Mouse (Mus musculus) testis, postnatal 14 days (tissue): Measurements from ENCODE around the gene Mtus2.

Experiments
- DNase-seq: peaks from one replicate; pipeline ENCODE4 v3.0.0; 2021; ENCODE audit warnings: low spot score

Mtus2 gene

DNA sequence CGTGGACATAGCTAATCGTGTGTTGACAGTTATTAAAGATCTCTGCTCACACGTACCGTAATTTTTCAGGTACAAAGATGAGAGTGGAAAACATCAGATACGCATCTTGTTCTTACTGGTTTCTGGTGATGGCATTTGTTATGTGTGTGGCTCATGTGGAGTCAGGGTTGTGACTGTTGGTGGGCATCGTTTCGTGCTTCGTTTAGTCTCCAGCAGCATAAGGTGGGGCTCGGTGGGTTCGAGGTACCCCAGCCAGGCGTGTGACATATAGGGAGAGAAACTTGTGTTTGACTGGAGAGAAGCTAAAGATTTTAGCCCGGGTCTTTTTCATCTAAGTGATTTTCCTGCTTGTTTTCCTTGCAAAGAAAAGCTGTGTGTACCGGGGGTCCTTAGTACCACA is 1.4 kb downstream of the Mtus2 start:
- DNase-seq, result no peak

DNA sequence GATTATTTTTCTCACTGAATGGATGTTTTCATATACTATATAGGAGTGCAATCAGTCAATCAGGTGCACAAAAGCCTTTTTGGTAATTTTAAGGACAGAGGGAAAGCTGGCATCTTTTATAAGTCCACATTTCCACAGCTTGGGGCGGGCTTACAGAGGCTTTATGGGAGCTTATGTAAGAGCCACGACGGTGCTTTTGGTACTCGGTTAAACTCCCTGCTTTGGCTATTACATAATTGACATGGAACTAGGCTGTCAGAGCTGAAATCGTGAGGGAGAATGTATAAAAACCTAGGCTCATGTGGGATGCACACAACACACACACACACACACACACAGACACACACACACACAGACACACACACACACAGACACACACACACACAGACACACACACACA is 2.0 kb downstream of the Mtus2 start:
- DNase-seq, result no peak

DNA sequence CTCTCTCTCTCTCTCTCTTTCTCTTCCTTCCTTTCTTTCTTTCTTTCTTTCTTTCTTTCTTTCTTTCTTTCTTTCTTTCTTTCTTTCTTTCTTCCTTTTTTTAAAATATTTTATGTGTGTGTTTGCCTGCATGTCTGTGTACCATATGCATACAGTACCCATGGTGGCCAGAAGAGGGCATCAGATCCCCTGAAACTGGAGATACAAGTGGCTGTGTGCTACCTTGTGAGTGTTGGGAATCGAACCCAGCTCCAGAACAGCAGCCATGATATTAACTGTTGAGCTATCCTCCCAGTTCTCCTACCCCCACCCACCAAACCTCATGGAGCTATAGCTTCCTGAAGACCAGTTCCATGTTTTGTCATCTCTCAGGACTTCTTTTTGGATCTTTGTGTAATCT is 3.7 kb downstream of the Mtus2 start:
- no peak for DNase-seq

DNA sequence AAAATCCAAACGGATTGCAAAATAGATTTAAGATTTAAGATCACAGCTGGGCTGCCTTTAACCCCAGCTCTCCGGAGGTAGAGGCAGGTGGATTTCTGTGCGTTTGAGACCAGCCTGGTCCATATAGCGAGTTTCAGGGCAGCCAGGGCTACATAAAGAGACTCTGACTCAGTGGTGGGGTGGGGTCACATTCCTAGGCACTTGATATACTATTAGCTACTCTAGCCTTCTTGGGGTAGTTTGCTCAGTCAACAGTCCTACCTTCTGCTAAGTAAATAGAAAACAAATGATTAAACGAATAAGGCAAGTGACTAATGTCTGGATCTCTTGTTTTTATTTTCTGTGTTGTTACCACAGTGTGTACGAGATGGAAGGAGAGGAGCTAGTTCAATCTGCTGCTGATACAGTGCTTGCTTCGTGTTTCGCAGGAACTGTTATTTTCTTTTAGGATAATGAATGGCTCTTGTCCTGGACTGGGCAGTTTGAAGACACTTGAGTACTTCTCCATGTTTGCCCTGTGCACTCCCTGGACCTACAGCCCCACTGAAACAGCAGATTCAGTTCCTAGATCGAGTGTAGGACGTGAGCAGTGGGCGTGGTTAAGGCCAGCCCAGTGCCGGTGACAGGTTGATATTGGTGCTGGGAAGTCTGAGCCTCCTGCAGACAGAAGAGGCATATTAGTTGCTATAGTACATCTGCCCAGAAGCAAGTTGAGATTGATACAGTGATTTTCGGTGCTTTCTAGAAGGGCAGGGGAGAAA is 6.9 kb downstream of the Mtus2 start:
- DNase-seq, result no peak

DNA sequence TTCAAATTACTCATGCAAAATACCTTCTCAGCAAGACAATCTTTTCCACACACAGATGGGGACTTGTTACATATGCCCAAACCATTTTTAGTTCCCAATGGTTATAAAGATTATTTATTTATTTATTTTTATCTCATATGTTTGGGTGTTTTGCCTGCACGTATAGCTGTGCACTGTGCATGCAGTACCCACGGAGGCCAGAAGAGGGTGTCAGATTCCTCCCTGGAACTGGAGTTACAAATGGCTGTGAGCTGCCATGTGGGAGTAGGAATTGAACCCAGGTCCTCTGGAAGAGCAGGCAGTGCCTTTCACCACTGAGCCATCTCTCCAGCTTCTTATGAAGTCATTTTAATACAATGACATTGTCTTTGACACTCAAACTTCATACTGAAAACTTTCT is 7.7 kb downstream of the Mtus2 start:
- DNase-seq, result no peak

DNA sequence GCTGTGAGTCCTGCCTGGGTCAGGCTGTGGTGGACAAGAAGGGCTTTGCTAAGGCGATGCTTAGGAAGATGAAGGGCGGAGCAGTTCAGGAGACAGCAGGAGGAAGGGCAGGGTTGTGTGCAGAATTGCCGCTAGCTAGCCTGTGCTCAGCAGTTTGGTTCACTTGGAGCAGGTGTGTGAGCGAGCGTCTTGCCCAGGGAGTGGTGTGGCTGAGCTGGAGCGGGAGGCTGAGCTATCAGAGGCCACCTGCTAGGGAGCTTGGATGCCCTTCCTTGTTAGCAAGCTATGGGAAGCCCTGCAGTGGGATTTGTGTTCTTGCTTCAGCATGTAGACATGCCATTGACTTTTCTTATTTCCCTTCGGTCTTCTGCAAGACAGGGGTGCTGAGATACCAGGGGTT is 9.5 kb downstream of the Mtus2 start:
- no peak for DNase-seq

DNA sequence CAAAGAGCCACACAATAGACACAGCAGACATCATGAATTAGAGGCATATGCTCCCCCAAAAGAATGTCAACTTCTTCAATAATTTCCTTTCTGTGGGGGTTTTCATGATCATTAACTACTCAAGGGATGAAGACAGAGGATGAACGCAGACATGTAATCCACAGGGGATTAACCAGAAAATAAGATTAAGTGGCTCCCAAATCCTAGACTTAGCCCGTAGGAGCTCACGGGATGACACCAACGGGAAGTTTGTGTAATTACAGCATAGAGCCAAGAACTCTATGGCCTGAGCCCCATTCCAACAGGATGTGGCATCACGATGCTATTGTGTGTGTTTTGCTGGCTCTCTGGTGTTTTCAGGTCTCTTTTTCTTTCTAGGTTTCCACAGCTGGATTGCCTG is 12.4 kb downstream of the Mtus2 start:
- DNase-seq, result no peak

DNA sequence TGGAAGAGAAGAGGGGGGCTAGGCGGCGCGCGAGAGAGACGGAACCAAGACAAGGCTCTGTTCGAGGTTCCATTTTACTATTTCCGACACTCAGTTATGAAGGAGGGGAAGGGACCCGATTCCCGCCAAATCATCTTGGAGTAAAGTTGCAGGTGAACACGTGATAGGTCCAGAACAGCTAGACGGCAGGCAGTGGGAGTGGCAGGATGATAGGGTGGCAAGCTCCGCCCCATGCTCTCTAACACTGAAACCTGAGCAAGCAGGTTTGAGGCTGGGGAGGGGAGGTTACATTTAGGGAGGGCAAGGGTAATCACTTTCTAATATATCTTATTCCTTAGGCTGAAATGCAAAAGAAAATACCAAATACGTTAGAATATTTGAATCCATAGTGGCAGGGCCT is 18.9 kb downstream of the Mtus2 start:
- DNase-seq, result no peak

DNA sequence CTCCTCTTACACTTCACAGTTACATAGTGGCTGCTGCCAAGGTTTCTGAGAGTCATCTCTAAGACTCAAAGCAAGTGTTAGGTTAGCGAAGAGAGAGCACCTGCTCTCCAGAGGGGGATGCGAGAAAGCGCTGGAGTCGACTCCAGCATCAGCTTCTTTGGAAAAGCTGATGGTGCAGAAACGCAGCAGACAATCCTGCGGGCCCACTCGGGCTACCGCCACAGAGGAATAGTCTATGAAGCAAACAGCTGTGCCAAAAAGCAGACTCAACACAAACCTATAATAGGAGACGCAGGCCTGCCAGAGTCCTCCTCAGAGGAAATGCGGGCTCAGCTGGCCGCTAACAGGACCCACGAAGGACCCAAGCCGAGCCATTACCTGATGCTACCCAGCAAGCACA is 23.5 kb downstream of the Mtus2 start:
- DNase-seq, result no peak

DNA sequence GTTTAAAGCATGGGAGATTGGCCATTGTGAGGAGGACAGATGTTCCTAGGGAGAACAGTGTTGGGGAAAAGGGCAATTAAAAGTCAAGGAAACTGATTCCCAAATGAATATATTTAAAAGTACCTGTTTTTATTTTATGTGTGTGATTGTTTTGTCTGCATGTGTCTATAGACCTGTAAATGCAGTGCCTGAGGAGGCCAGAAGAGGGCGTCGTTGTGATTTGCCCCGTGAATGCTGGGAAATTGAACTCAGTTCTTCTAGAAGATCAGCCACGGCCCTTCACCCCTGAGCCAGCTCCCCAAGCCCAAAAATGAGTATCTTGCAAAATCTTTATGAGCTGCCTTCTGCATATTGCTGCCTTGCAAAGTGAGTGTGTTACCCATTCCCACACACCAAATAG is 33.2 kb downstream of the Mtus2 start:
- DNase-seq, result no peak

DNA sequence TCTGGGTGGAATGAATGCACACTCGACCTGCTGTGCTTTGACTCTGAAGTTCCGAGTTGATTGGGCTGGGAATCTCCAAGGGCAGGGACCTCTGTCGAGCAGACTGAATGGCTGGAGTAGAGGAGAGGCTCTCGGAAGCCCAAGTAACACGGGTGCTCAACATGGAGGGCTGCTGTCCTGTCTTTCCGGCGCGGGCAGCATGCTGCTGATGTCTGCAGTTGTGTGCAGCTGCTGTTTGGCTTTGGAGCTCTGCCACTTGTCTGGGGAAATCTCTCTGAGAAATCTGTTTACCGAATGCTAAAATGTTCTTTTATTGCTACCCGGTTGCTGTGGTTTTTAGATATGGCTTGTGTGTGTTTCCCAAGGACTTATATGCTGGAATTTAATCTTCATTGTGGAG is 33.7 kb downstream of the Mtus2 start:
- DNase-seq, result no peak

DNA sequence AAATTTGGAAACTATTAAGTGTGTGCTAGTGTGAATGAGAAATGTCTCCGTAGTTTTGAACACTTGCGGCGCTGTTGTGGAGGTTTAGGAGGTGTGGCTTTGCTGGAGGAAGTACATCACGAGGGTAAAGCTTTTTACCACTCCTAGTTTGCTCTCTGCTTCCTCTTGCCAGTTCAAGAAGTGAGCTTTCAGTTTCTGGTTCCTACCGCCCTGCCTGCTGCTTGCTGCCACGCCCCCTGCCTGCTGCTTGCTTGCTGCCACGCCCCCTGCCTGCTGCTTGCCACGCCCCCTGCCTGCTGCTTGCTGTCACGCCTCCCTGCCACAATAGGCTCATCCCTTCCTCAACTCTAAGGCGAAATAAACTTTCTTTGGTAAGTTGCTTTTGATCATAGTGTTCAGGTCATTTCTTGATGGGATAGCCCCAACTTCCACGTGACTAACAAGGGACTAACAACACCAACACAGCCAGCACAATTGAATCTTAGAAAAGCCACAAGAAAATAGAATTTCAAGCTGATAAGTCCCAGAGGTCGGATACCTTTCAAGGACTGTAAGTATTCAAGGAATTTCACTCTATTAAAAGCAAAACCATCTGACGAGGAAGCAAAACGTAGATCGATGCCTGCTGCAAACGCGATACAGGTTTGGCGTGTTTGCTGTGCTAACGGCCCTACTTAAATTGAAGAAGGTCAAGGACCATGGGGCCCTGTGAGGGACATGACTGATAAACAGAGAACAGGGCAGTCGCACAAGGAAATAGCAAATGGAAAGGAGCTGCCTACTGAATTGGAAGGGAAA is 35.7 kb downstream of the Mtus2 start:
- peak; percentile 79 for DNase-seq

DNA sequence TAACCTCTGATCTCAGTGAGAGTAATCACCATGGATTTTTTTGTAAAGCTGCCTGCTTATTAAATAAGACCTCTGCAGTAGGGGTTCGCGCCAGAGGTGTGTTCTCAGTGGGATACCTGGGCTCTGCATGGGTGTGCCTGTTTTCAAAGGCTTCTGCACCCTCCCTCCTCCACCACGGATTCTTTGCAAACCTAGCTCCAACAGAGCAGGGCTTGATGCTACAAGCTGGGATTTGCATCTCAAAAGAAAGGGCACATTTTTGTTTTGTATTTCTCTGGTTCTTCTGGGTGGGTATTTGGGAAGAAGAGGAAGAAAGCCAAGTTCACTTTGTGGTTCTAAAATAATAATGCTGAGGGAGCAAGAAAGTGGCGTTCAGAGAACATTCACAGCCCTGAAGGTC is 48.1 kb downstream of the Mtus2 start:
- DNase-seq, result no peak

DNA sequence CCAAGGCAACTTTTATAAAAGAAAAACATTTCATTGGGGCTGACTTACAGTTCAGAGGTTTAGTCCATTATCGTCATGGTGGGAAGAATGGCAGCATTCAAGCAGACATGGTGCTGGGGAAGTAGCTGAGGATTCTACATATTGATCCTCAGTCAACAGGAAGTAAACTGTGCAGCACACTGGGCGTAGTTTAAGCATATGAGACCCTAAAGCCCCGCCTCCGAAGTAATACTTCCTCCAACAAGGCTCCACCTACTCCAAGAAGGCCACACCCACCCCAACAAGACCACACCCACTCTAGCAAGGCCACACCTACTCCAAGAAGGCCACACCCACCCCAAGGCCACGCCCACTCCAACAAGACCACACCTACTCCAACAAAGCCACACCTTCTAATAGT is 55.0 kb downstream of the Mtus2 start:
- peak; percentile 13 for DNase-seq

DNA sequence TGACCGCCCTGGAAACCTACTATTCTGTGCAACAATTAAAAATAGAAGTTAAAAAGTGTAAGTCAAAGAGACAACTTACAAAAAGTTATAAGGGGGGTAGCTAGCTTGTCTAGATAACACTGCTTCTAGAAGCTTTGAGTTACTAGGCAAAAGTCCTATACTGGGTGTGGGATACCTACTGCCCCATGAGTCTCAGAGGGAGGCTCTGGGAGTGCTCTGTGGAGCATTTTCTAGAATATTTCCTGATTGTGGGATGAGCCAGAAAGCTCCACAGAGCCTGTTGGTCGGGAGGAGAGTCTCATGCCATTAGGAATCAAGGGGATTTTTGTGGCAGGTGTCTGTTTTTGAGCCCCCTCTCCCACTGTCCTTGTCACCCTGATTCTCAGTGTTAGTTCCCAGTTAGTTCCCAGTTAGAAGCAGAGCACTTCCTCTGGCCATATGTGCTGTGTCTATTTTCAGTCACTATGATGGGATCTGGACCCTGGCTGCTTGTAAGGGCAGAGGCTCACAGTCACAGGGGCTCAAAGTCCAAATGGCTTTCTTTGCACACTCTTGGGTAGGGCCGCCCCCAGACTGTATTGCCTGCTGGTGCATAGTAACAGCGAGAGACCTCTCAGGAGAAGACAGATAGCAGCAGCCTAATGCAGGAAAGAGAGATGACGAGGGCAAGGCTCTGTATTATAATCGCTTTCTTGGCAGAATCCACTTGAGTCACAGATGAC is 57.2 kb downstream of the Mtus2 start:
- no peak for DNase-seq

DNA sequence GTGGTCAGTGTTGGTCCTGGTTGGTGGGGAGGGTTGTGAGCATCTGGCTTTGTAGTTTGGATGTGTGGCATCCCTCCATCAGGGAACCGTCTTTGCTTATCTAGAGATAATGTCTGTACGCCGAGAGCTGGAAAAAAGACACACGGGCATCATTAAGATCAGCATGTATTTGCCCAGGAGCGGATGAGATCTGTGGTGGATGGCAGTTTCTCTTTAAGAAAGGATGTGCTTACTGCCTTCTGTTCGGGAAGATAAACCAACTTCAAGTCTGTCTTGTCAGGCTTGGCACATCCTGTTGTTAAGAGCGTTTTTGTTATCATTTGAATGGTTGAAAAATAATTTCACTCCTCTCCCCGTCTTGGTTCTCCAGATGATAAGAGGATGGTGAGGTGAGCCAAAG is 58.3 kb downstream of the Mtus2 start:
- no peak for DNase-seq

DNA sequence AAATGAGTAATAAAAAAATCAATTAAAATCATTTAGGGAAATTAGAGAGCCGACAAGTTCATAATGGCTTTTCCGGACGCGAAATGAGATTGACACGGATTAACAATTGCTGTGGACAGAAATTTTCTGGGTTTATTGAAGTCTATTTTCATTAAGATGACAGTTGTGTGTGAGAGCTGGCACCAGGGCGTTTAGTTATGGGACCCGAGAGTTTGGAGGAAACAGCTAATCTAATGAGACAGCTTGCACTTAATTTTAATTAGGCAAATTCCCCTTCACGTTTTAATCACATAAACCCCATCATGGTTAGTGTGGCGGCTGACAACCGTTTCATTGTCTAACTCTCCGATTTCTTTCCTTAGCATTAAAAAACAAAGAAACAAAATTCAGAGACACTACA is 60.3 kb downstream of the Mtus2 start:
- DNase-seq, result no peak

DNA sequence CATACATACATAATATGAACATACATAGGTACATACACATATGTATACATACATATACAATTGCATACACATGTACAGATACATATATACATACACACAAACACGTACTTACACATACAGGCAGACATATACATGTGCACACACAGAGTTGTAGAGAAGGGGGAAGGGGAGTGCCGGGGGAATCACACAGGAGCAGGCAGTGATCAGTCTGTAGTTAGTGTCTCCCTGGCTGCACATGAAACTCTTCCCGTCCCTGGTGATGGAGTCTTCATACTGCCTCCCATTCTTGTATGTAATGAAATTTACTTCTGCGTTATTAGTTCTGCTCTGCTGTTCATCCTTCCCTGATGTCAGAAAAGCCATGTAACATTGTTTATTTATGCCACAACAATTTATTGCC is 65.7 kb downstream of the Mtus2 start:
- no peak for DNase-seq

DNA sequence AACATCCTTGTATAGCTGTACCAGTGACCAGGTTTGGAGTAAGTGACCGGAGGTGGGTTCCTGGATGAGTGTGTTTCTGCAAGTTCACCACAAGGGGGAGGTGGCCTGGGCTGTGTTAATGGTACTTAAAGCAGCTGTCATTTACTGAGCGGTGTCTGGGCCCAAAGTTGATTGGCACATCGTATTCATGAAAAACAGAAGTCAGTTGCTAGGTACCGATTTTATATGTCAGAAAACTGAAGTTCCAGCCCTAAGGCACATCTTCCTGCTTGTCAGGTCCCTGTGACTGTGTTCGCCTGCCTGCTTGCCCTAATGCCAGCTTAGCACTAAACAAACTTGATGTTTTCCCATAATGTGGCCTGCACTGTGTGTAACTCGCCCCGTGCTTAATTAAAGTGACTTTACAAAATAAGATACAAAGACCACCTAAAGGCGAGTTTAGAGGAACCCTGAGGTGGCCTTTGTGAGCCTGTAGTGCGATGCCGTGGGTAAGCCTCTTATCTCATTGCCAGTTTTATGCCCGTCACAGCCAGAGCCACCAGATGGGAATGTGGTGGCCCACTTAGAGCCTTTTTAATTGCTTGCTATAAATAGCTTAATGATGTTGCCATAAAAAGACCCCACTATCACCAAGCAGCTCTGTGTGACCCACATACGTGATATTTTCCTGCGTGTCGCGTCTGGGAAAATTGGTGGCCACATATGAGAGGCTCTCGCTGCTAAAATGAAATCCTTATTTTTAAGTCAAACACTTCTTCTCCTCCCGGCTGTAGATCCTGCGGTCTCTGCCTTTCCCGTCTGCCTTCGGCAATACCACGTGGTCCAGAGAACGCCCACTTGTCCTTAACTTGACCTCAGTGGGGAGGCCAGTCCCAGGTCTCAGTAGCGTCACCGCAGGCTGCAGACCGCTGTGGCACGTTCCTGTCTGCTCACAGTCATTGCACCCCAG is 69.6 kb downstream of the Mtus2 start:
- DNase-seq, result peak; percentile 7

DNA sequence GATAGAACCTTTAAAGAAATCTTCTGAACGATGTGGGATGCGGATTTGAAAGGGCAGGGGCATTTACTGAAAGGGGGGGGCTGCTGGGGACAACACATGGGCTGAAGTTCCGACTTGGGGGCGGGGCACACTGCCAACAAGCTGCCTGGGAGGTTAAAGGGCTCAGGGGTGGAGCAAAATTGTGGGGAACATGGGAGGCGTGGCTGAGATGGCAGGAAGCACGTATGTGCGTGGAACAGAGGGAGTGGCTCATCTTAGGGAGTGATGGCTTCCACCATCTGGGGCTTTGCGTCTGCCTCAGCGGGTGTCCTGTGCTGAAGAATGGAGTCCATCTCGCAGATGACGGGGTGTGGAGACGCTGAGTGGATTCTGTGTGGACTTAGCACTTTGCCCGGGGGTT is 70.9 kb downstream of the Mtus2 start:
- no peak for DNase-seq

DNA sequence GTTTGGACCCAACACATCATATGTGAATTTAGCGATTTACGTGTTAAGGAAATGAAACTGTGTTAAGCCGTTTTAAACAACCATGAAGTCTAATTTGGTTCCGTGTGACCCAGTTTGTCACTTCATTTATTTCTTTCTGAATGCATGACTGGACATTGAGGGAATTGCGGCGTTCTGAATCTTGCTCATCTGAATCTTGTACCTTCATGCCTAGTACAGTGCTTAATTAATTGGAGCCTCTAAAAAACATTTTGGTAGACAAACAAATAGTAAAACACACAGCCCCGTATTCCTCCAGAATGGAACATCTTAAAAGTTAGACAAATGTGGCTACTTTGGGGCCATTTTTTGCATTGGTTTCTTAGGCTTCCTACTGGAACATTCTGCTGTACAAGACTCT is 84.5 kb downstream of the Mtus2 start:
- DNase-seq, result no peak

DNA sequence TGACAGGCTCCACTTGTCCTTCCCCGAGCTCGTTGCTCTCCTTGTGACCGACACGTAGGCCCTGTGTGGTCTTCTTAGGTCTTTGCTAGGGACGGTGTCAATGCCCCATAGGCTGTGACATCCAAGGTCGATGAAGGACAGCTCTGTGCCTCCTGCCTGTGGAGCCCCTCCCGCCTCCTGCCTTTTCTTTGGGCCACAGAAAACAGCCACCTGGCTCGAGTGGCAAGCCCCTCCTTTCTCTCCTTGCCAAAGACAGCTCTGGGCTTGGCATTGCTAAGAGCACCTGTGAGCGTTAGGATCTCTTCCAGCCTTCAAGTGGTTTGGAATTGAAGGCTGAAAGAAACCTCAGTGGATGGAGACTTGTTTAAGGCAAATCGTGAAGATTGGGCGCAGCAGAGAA is 91.1 kb downstream of the Mtus2 start:
- DNase-seq, result no peak
